Mouse (Mus musculus) kidney, adult 2 months (tissue): ENCODE results near the gene Tmem151a.

Source experiments
- CTCF ChIP-seq: fragments of 200-500 bp; conservative IDR thresholded peaks from 2 replicates; pipeline ENCODE4 v1.5.1; 2011; ENCODE audit warnings: low read depth, mild to moderate bottlenecking, control low read depth, low read length, moderate library complexity, mixed read lengths; ENCODE audit not compliant: insufficient read depth, insufficient read length
- POLR2A ChIP-seq: fragments of 200-500 bp; IDR thresholded peaks from one replicate; pipeline ENCODE4 v1.6.1; 2011; ENCODE audit warnings: low read depth, low read length, control low read depth

DNA sequence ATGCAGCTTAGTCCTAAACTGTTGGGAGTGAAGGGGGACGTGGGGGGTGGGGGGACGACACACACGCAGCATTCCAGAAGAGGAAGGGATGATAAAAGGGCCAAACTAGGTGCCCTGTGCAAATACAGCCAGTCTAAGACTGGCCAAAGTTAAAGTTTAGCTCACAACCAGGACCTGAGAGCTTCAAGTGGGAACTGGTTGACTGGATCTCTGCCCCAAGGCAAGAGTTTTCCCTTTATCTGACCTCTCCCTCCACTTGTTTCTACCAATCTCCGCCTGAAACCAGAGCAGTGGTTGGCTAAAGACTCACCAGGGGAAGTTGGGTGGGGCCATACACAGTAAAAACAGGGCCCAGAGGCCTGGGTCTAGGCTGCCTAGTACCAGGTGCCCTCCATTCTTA lies 23.4 kb upstream of the Tmem151a start:
- TF ChIP-seq CTCF, result no peak
- no peak for TF ChIP-seq POLR2A
